Mouse (Mus musculus): Measurements from ENCODE around the gene Avil. TPM values are rescaled to one million over a fixed set of nuclear protein-coding genes. Genes with fewer than 3 reads are reported as not detected.
A peak's percentile ranks its signal among the peaks of the same experiment; 100 is the strongest.

The Avil gene
- polyA plus RNA-seq, 1 experiment from 2014 or later = 0.07 TPM

- no peaks in the 10 kb centered on the region for H3K9me3 ChIP-seq (replicated peaks)
- no peak overlapping the region for H3K4me3 ChIP-seq (replicated peaks)
- H3K4me1 ChIP-seq (replicated peaks) = peaks cover 84% of the 10 kb centered on the region
- 51% methylated on average over 3 of the region's 3 CpGs for WGBS (ENCODE audit: insufficient replicate concordance)
- H3K27ac ChIP-seq (replicated peaks) = no peak overlapping the region
- no peaks in the 10 kb centered on the region for H3K36me3 ChIP-seq (replicated peaks)
- no peak overlapping the region for H3K9ac ChIP-seq
- peak overlapping the region; percentile 84; the same call in 1 of the 2 replicates for H3K4me2 ChIP-seq
- H3K27me3 ChIP-seq = peaks cover 4% of the 10 kb centered on the region
- no peak for ATAC-seq (ENCODE audit: insufficient read depth)
These were observed 18.8 kb upstream of the Avil start for GRCm38 (mm10) chr10:126981746-126982145.

- Histone ChIP-seq H3K4me2 (peak overlapping the region; percentile 16; the same call in 1 of the 2 replicates), H3K27ac (replicated peaks) (no peak overlapping the region), H3K4me3 (replicated peaks) (no peak overlapping the region), H3K9ac (no peak overlapping the region), H3K27me3 (no peaks in the 10 kb centered on the region; the same call in 1 of the 2 replicates), H3K4me1 (replicated peaks) (peaks cover 87% of the 10 kb centered on the region), H3K36me3 (replicated peaks) (no peaks in the 10 kb centered on the region), H3K9me3 (replicated peaks) (no peaks in the 10 kb centered on the region)
- 60% methylated on average over 14 of the region's 14 CpGs for WGBS (ENCODE audit: insufficient replicate concordance)
- no peak for ATAC-seq (ENCODE audit: insufficient read depth)
These were observed 17.2 kb upstream of the Avil start for GRCm38 (mm10) chr10:126983193-126983725.

- H3K4me2 ChIP-seq = no peak overlapping the region
- H3K4me1 ChIP-seq (replicated peaks) = peaks cover 93% of the 10 kb centered on the region
These were observed 16.1 kb upstream of the Avil start for GRCm38 (mm10) chr10:126984189-126985004.

GRCm38 (mm10) chr10:126985127-126985526 is 15.4 kb upstream of the Avil start:
- H3K27me3 ChIP-seq = no peaks in the 10 kb centered on the region; the same call in 1 of the 2 replicates
- no peak overlapping the region for H3K4me2 ChIP-seq
- H3K27ac ChIP-seq (replicated peaks) = no peak overlapping the region
- H3K36me3 ChIP-seq (replicated peaks) = no peaks in the 10 kb centered on the region
- 72% methylated on average over 4 of the region's 4 CpGs for WGBS (ENCODE audit: insufficient replicate concordance)
- ATAC-seq (ENCODE audit: insufficient read depth) = no peak
- no peak overlapping the region for H3K4me3 ChIP-seq (replicated peaks)
- H3K4me1 ChIP-seq (replicated peaks) = peaks cover 88% of the 10 kb centered on the region
- H3K9ac ChIP-seq = no peak overlapping the region
- H3K9me3 ChIP-seq (replicated peaks) = no peaks in the 10 kb centered on the region

More at GRCm38 (mm10) chr10:126984189-126985004, 16.1 kb upstream of the Avil start:
- no peaks in the 10 kb centered on the region for H3K36me3 ChIP-seq (replicated peaks)
- H3K27me3 ChIP-seq = no peaks in the 10 kb centered on the region; the same call in 1 of the 2 replicates
- H3K9ac ChIP-seq = no peak overlapping the region
- ATAC-seq (ENCODE audit: insufficient read depth) = no peak
- no peak overlapping the region for H3K27ac ChIP-seq (replicated peaks)
- 61% methylated on average over 5 of the region's 5 CpGs for WGBS (ENCODE audit: insufficient replicate concordance)
- no peak overlapping the region for H3K4me3 ChIP-seq (replicated peaks)
- H3K9me3 ChIP-seq (replicated peaks) = no peaks in the 10 kb centered on the region

- H3K27ac ChIP-seq (replicated peaks) = no peak overlapping the region
- no peak overlapping the region for H3K4me3 ChIP-seq (replicated peaks)
- no peak for ATAC-seq (ENCODE audit: insufficient read depth)
- H3K27me3 ChIP-seq = no peaks in the 10 kb centered on the region
- no peak overlapping the region for H3K9ac ChIP-seq
- WGBS (ENCODE audit: insufficient replicate concordance) = 78% methylated on average over 9 of the region's 9 CpGs
- H3K4me1 ChIP-seq (replicated peaks) = peaks cover 87% of the 10 kb centered on the region
- H3K36me3 ChIP-seq (replicated peaks) = no peaks in the 10 kb centered on the region
- H3K9me3 ChIP-seq (replicated peaks) = no peaks in the 10 kb centered on the region
- no peak overlapping the region for H3K4me2 ChIP-seq
These were observed 14.9 kb upstream of the Avil start for GRCm38 (mm10) chr10:126985579-126985978.

- peak; percentile 17; the same call in 1 of the 2 replicates for ATAC-seq (ENCODE audit: insufficient read depth)
- Histone ChIP-seq H3K9me3 (replicated peaks) (no peaks in the 10 kb centered on the region), H3K4me1 (replicated peaks) (peaks cover 84% of the 10 kb centered on the region), H3K27ac (replicated peaks) (0 out of 2 replicates have a peak overlapping the region, but pooled peaks have one; percentile 24), H3K4me2 (peak overlapping the region; percentile 15; the same call in 1 of the 2 replicates), H3K36me3 (replicated peaks) (peaks cover 2% of the 10 kb centered on the region; the same call in 1 of the 2 replicates), H3K27me3 (no peaks in the 10 kb centered on the region), H3K9ac (no peak overlapping the region; the same call in 1 of the 2 replicates), H3K4me3 (replicated peaks) (no peak overlapping the region)
- WGBS (ENCODE audit: insufficient replicate concordance) = 69% methylated on average over 4 of the region's 4 CpGs
These were observed 14.0 kb upstream of the Avil start for GRCm38 (mm10) chr10:126986541-126986961.

GRCm38 (mm10) chr10:126987183-126988118 is 13.1 kb upstream of the Avil start:
- Histone ChIP-seq H3K27me3 (no peaks in the 10 kb centered on the region), H3K27ac (replicated peaks) (no peak overlapping the region), H3K9me3 (replicated peaks) (no peaks in the 10 kb centered on the region), H3K4me2 (peak overlapping the region; percentile 15), H3K4me1 (replicated peaks) (peaks cover 75% of the 10 kb centered on the region), H3K36me3 (replicated peaks) (peaks cover 10% of the 10 kb centered on the region), H3K9ac (no peak overlapping the region), H3K4me3 (replicated peaks) (no peak overlapping the region)
- no peak for ATAC-seq (ENCODE audit: insufficient read depth)
- 43% methylated on average over 8 of the region's 8 CpGs for WGBS (ENCODE audit: insufficient replicate concordance)

GRCm38 (mm10) chr10:126988513-126989165 is 11.9 kb upstream of the Avil start:
- Histone ChIP-seq H3K9me3 (replicated peaks) (no peaks in the 10 kb centered on the region), H3K9ac (no peak overlapping the region), H3K36me3 (replicated peaks) (peaks cover 21% of the 10 kb centered on the region), H3K4me1 (replicated peaks) (peaks cover 63% of the 10 kb centered on the region), H3K4me3 (replicated peaks) (no peak overlapping the region), H3K4me2 (no peak overlapping the region), H3K27ac (replicated peaks) (peak overlapping the region; percentile 24; the same call in 1 of the 2 replicates), H3K27me3 (no peaks in the 10 kb centered on the region)
- WGBS (ENCODE audit: insufficient replicate concordance) = 34% methylated on average over 5 of the region's 5 CpGs
- no peak for ATAC-seq (ENCODE audit: insufficient read depth)

GRCm38 (mm10) chr10:126990313-126991056 is 10.0 kb upstream of the Avil start:
- H3K27ac ChIP-seq (replicated peaks) = no peak overlapping the region
- peaks cover 47% of the 10 kb centered on the region for H3K4me1 ChIP-seq (replicated peaks)
- H3K9me3 ChIP-seq (replicated peaks) = no peaks in the 10 kb centered on the region
- peaks cover 40% of the 10 kb centered on the region for H3K36me3 ChIP-seq (replicated peaks)
- WGBS (ENCODE audit: insufficient replicate concordance) = 59% methylated on average over 7 of the region's 7 CpGs
- no peak overlapping the region for H3K4me2 ChIP-seq
- no peak overlapping the region for H3K9ac ChIP-seq
- peak; percentile 56 for ATAC-seq (ENCODE audit: insufficient read depth)
- no peaks in the 10 kb centered on the region for H3K27me3 ChIP-seq
- no peak overlapping the region for H3K4me3 ChIP-seq (replicated peaks)

- Histone ChIP-seq H3K36me3 (replicated peaks) (peaks cover 47% of the 10 kb centered on the region), H3K4me2 (no peak overlapping the region), H3K27me3 (no peaks in the 10 kb centered on the region), H3K27ac (replicated peaks) (no peak overlapping the region), H3K4me3 (replicated peaks) (no peak overlapping the region), H3K9ac (no peak overlapping the region), H3K9me3 (replicated peaks) (no peaks in the 10 kb centered on the region), H3K4me1 (replicated peaks) (peaks cover 36% of the 10 kb centered on the region)
- no peak for ATAC-seq (ENCODE audit: insufficient read depth)
- WGBS (ENCODE audit: insufficient replicate concordance) = 68% methylated on average over 3 of the region's 3 CpGs
These were observed 8.8 kb upstream of the Avil start for GRCm38 (mm10) chr10:126991676-126992075.
